Mouse (Mus musculus): ENCODE data around the gene Gm11042.

DNA sequence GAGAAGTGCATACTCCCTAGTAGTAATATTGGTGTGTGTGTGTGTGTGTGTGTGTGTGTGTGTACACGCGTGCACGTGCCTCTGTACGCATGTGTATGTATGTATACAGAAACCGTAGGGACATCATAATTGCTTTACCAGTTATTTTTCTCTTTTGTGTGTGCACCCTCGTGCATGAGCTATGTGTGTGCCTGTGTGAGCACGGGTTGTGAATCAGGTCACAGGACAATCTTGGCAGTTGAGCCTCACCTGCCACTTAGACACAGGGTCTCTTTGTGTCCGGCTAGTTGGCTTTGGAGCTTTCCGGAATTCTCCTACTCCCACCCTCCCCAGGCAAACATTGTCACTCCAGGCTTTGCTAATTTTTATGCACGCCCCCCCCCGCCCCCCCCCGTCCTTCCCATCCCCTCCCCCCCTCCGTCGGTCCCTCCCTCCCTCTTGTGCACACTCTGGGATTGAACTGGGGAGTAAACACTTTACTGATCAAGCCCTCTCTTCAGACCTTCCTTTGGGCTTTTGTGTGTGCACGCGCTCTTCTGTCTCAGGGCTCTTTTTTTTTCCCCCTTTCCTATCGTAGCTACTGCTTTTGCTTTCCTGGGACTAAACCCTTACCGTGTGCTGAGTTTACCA lies at the start of gene Gm11042:
- TF ChIP-seq CTCF (IDR thresholded peaks at IDR 0.05; ENCODE audit: low read depth) (no peak), EP300 (optimal IDR thresholded peaks at IDR 0.05) (no peak)
